Mouse (Mus musculus) forebrain, embryonic 15.5 days (tissue): ENCODE data around the gene Cubn. TPM values are rescaled to one million over a fixed set of nuclear protein-coding genes. Genes with fewer than 3 reads are reported as not detected.

Experiments used
- ATAC-seq: fragments of 200-750 bp; cut with Nextera tagmentation; replicated peaks from 2 replicates; pipeline ENCODE4 v1.8.0; 2017; ENCODE audit warnings: mild to moderate bottlenecking, moderate TSS enrichment, moderate library complexity
- H3K27ac ChIP-seq: fragments of 300-500 bp; sonication (generic); replicated peaks from 2 replicates; pipeline ENCODE4 v1.5.1; 2015; ENCODE audit warnings: mild to moderate bottlenecking, inconsistent platforms
- H3K27me3 ChIP-seq: fragments of 300-500 bp; sonication (generic); 2 replicates; pipeline ENCODE4 v1.6.1; 2015; ENCODE audit warnings: inconsistent platforms
- H3K36me3 ChIP-seq: fragments of 300-500 bp; sonication (generic); 2 replicates; pipeline ENCODE4 v1.6.1; 2015; ENCODE audit warnings: mild to moderate bottlenecking, inconsistent platforms
- H3K4me1 ChIP-seq: fragments of 300-500 bp; sonication (generic); 2 replicates; pipeline ENCODE4 v1.6.1; 2015; ENCODE audit warnings: inconsistent platforms
- H3K4me2 ChIP-seq: fragments of 300-500 bp; sonication (generic); replicated peaks from 2 replicates; pipeline ENCODE4 v1.6.1; 2015; ENCODE audit warnings: mild to moderate bottlenecking, inconsistent platforms
- H3K4me3 ChIP-seq: fragments of 300-500 bp; sonication (generic); 2 replicates; pipeline ENCODE4 v1.5.1; 2015; ENCODE audit warnings: mild to moderate bottlenecking, inconsistent platforms
- H3K9ac ChIP-seq: fragments of 300-500 bp; sonication (generic); replicated peaks from 2 replicates; pipeline ENCODE4 v1.6.1; 2015; ENCODE audit warnings: mild to moderate bottlenecking, inconsistent platforms
- H3K9me3 ChIP-seq: fragments of 300-500 bp; sonication (generic); 2 replicates; pipeline ENCODE4 v1.6.1; 2016; ENCODE audit warnings: inconsistent platforms
- WGBS: fragments of 180-500 bp; shearing (Covaris S2); methylation state at CpG from one replicate; pipeline ENCODE4 v1.1.7; 2015; ENCODE audit warnings: mixed read lengths; 5-methylcytosine and 5-hydroxymethylcytosine counted together
- polyA plus RNA-seq: library from polyadenylated mRNA; unstranded; fragments of >200 nt; fragmentation: Nextera tagmentation; extraction: Ambion mirVana; gene quantifications from 2 replicates; pipeline ENCODE4 v1.2.1, GENCODE M21; 2015

Gene Cubn
- polyA plus RNA-seq, 1 experiment from 2014 or later, result 0.19 TPM

GRCm38 (mm10) chr2:13290661-13291060, 201.0 kb downstream of the Cubn start:
- WGBS, result 2% methylated on average over 1 of the region's 1 CpGs
- H3K4me2 ChIP-seq, result no peak overlapping the region
- no peaks in the 10 kb centered on the region for H3K27me3 ChIP-seq
- ATAC-seq, result peak; percentile 55
- H3K9me3 ChIP-seq, result no peaks in the 10 kb centered on the region
- H3K9ac ChIP-seq, result no peak overlapping the region
- H3K4me3 ChIP-seq, result no peak overlapping the region
- H3K27ac ChIP-seq, result no peak overlapping the region
- H3K4me1 ChIP-seq, result no peaks in the 10 kb centered on the region
- no peaks in the 10 kb centered on the region for H3K36me3 ChIP-seq

DNA sequence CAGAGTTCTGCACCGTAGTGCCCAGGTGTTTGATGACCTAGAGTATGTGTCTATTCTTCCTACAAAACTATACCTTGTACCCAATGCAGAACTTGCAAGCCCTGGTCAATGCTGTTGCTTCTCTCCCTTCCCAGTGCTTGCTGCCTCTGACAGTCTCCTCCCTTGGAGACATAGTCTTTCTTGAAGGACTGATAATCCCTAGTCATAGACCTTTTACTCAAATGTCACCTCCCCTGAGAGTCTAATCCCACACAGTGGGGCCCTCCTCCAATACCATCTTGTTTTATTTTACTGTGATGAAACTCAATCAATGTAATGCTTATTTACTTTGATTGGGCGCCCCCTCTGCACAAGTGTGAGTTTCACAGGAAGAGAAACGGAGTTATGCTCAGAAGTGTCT, 201.5 kb downstream of the Cubn start:
- Histone ChIP-seq H3K27ac (no peak overlapping the region), H3K9me3 (no peaks in the 10 kb centered on the region), H3K9ac (no peak overlapping the region), H3K36me3 (no peaks in the 10 kb centered on the region), H3K4me3 (no peak overlapping the region), H3K27me3 (no peaks in the 10 kb centered on the region), H3K4me2 (no peak overlapping the region), H3K4me1 (no peaks in the 10 kb centered on the region)
- 0 out of 2 replicates have a peak, but pooled peaks have one; percentile 53 for ATAC-seq
- 83% methylated on average over 3 of the region's 3 CpGs for WGBS

GRCm38 (mm10) chr2:13278114-13278862, 213.3 kb downstream of the Cubn start:
- H3K4me2 ChIP-seq, result no peak overlapping the region
- no peaks in the 10 kb centered on the region for H3K4me1 ChIP-seq
- H3K36me3 ChIP-seq, result no peaks in the 10 kb centered on the region
- no peak overlapping the region for H3K9ac ChIP-seq
- no peak overlapping the region for H3K4me3 ChIP-seq
- H3K27me3 ChIP-seq, result no peaks in the 10 kb centered on the region
- WGBS, result 55% methylated on average over 10 of the region's 10 CpGs
- H3K9me3 ChIP-seq, result no peaks in the 10 kb centered on the region
- peak; percentile 62 for ATAC-seq
- H3K27ac ChIP-seq, result no peak overlapping the region

DNA sequence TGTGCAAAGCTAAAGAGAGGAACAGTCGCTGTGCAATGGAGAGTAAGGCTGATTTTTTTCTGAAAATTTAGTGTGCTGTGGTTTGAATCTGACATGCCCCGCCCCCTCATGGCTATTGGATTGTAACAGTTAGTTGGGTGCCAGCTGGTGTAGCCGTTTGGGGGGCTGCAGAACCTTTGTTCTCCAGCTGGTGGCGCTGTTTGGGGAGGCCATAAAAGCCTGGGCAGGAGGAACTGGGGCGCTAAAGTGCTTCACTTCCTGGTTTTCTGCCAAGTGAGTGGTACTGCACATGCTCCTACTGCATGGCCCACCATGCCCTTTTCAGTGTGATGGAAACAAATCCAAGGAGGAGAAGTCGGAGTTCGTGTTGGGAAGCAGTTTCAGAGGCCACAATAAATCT, 215.7 kb downstream of the Cubn start:
- ATAC-seq, result no peak
- 60% methylated on average over 7 of the region's 7 CpGs for WGBS
- Histone ChIP-seq H3K4me1 (peaks cover 5% of the 10 kb centered on the region), H3K36me3 (no peaks in the 10 kb centered on the region), H3K4me3 (no peak overlapping the region), H3K9ac (no peak overlapping the region), H3K9me3 (no peaks in the 10 kb centered on the region), H3K27ac (no peak overlapping the region), H3K4me2 (no peak overlapping the region), H3K27me3 (no peaks in the 10 kb centered on the region)

- peak; percentile 99 for ATAC-seq
- Histone ChIP-seq H3K4me1 (peaks cover 10% of the 10 kb centered on the region), H3K9ac (peak within 1 kb of the TSS; percentile 59), H3K27me3 (no peaks in the 10 kb centered on the region), H3K27ac (0 out of 2 replicates have a peak within 1 kb of the TSS, but pooled peaks have one; percentile 5), H3K36me3 (no peaks in the 10 kb centered on the region), H3K4me2 (peak within 1 kb of the TSS; percentile 69), H3K9me3 (no peaks in the 10 kb centered on the region), H3K4me3 (peak within 1 kb of the TSS; percentile 49)
- under 1% methylated on average over 37 of the region's 37 CpGs for WGBS
Measured at GRCm38 (mm10) chr2:13271165-13271957, 220.3 kb downstream of the Cubn start, which contains the start of gene Rsu1. Gene Rsu1 (minus strand): TSS chr2:13271415.

GRCm38 (mm10) chr2:13270736-13271135, 220.9 kb downstream of the Cubn start:
- WGBS, result 59% methylated on average over 8 of the region's 8 CpGs
- H3K27me3 ChIP-seq, result no peaks in the 10 kb centered on the region

DNA sequence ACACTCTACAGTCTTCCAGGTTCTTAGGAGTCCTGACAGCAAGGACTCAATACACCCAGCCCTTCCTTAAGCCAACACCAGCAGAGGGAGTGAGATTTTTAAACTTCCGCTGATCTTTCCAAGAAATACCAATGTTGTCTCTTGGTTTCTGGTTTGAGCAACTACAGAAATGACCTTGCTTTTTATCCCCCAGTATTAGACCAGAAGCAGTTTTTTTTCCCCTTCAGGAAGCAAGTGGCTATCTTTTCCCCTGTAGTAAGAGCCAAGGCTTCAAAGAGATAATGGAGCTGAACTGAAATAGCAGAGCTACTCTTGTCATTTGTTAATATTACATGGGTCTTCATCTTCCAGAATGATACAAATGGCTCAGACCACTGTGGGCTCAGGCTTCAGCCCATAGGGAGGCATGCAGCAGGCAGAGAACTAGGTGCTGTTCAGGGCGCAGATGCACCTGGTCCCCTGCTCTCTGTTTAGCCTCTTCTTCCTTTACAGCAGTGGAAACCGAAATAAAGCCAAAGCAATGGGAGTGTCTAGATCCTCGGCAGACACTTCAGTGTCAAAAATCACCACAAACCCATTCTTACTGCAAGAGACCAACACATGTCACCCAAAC, 222.8 kb downstream of the Cubn start:
- no peaks in the 10 kb centered on the region for H3K36me3 ChIP-seq
- H3K4me1 ChIP-seq, result peaks cover 10% of the 10 kb centered on the region
- ATAC-seq, result no peak
- H3K4me3 ChIP-seq, result no peak overlapping the region
- H3K9ac ChIP-seq, result no peak overlapping the region
- WGBS, result 93% methylated on average over 4 of the region's 4 CpGs
- H3K9me3 ChIP-seq, result no peaks in the 10 kb centered on the region
- H3K4me2 ChIP-seq, result no peak overlapping the region
- no peak overlapping the region for H3K27ac ChIP-seq
- no peaks in the 10 kb centered on the region for H3K27me3 ChIP-seq

More at GRCm38 (mm10) chr2:13270736-13271135, 220.9 kb downstream of the Cubn start:
- Histone ChIP-seq H3K4me2 (peak overlapping the region; percentile 69), H3K36me3 (no peaks in the 10 kb centered on the region), H3K9ac (peak overlapping the region; percentile 59), H3K9me3 (no peaks in the 10 kb centered on the region), H3K4me1 (peaks cover 10% of the 10 kb centered on the region), H3K27ac (0 out of 2 replicates have a peak overlapping the region, but pooled peaks have one; percentile 5), H3K4me3 (peak overlapping the region; percentile 49)
- no peak for ATAC-seq

- H3K9me3 ChIP-seq, result no peaks in the 10 kb centered on the region
- H3K4me3 ChIP-seq, result no peak overlapping the region
- H3K27me3 ChIP-seq, result no peaks in the 10 kb centered on the region
- H3K9ac ChIP-seq, result no peak overlapping the region
- no peaks in the 10 kb centered on the region for H3K36me3 ChIP-seq
- 47% methylated on average over 4 of the region's 4 CpGs for whole genome bisulfite sequencing
- ATAC-seq, result peak; percentile 76
- H3K27ac ChIP-seq, result no peak overlapping the region
- no peaks in the 10 kb centered on the region for H3K4me1 ChIP-seq
- no peak overlapping the region for H3K4me2 ChIP-seq
Measured at GRCm38 (mm10) chr2:13264875-13265274, 226.7 kb downstream of the Cubn start.

DNA sequence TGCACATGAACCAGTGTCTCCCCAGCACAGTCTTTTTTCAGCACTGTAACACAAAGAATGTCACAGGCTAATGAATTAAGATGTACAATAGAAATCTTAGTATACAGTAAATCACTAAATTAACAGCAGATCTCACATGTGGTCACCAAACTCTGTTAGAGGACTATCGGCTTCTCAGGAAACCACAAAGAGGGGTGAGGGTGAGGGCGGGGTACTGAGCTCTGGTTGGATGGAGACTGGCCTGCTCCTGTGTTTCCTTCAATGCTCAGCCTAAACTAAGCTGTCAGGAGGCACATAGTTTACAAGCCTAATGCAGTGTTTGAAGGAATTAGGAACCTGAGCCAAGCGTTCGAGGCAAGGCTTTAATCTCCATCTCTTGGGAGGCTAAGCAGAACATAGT, 228.5 kb downstream of the Cubn start:
- Histone ChIP-seq H3K4me2 (no peak overlapping the region), H3K27ac (no peak overlapping the region), H3K9ac (no peak overlapping the region), H3K4me1 (no peaks in the 10 kb centered on the region), H3K36me3 (no peaks in the 10 kb centered on the region), H3K27me3 (no peaks in the 10 kb centered on the region), H3K4me3 (no peak overlapping the region), H3K9me3 (no peaks in the 10 kb centered on the region)
- 75% methylated on average over 4 of the region's 4 CpGs for WGBS
- no peak for ATAC-seq

DNA sequence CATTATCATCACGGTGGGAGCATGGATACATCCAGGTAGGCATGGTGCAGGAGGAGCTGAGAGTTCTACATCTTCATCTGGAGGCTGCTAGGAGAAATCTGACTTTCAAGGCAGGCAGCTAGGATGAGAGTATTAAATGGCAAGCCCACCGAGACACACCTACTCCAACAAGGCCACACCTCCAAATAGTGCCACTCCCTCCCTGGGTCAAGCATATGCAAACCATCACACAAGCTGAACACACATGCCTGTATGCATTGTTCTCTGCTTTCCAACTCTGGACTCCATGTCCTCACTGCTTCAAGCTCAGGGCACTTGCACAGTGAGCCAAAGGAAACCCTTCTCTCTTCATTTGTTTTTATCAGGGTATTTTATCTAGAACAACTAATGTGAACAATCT, 233.0 kb downstream of the Cubn start:
- Histone ChIP-seq H3K27ac (no peak overlapping the region), H3K36me3 (no peaks in the 10 kb centered on the region), H3K9ac (no peak overlapping the region), H3K9me3 (no peaks in the 10 kb centered on the region), H3K4me1 (no peaks in the 10 kb centered on the region), H3K27me3 (no peaks in the 10 kb centered on the region), H3K4me2 (no peak overlapping the region), H3K4me3 (no peak overlapping the region)
- 85% methylated on average over 2 of the region's 2 CpGs for WGBS
- ATAC-seq, result no peak

- no peak for ATAC-seq
- H3K9me3 ChIP-seq, result no peaks in the 10 kb centered on the region
- H3K4me1 ChIP-seq, result peaks cover 20% of the 10 kb centered on the region
- no peak overlapping the region for H3K4me2 ChIP-seq
- no peak overlapping the region for H3K4me3 ChIP-seq
- no peaks in the 10 kb centered on the region for H3K27me3 ChIP-seq
- no peaks in the 10 kb centered on the region for H3K36me3 ChIP-seq
- H3K27ac ChIP-seq, result no peak overlapping the region
- no peak overlapping the region for H3K9ac ChIP-seq
- WGBS, result 38% methylated on average over 9 of the region's 9 CpGs
Measured at GRCm38 (mm10) chr2:13240711-13241110, 250.9 kb downstream of the Cubn start.
